Mouse (Mus musculus) liver, adult 2 months (tissue): ENCODE measurements around the gene Zbtb20.

Experiments used
- CTCF ChIP-seq: fragments of 200-500 bp; IDR thresholded peaks from 2 replicates; pipeline ENCODE4 v1.5.1; 2011; ENCODE audit warnings: low read depth, low read length, control low read depth
- POLR2A ChIP-seq: fragments of 200-500 bp; IDR thresholded peaks from 2 replicates; pipeline ENCODE4 v1.6.1; 2011; ENCODE audit warnings: low read length, control low read depth; ENCODE audit not compliant: insufficient read depth; ENCODE audit errors: extremely low read depth

GRCm38 (mm10) chr16:43253746-43254145 lies 378.1 kb downstream of the Zbtb20 start:
- TF ChIP-seq CTCF (no peak), POLR2A (no peak)
